Mouse (Mus musculus): Measurements from ENCODE around the gene Tspan31. TPM values are rescaled to one million over a fixed set of nuclear protein-coding genes. Genes with fewer than 3 reads are reported as not detected.

The Tspan31 gene
- polyA plus RNA-seq, 1 experiment from 2014 or later = 141 TPM

DNA sequence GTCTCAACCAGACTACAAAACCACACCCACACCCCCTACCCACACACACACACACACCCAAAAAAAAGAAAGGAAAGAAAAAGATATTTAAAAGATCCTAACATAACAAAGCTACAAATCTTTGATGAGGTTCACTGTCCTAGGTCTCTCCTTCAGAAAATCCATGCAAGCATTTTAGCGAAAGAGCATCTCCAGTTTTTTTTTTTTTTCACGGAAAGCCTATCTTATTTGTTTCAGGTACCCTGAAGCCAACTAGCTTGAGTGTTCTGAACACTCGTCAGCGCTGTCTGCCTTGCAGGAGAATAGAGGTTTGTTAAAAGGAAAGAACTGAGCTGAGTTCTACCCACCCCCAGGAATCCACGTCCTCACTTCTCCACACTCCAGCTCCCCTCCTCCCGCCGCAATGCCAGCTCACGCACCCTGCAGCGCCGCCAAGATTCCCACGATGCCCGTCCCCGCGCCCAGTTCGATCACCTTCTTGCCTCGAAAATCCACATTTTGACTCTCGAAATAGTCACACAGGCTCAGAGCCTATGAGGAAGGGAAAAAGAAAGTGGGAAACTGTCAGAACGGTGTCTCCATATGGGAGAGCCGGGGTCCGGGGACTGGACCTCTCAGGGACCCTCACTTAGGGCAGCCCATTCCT lies 29.4 kb downstream of the Tspan31 start:
- Histone ChIP-seq H3K9ac (replicated peaks; ENCODE audit: low read depth, low read length) (peak overlapping the region; percentile 60), H3K4me2 (replicated peaks; ENCODE audit: low read depth, low read length) (peak overlapping the region; percentile 99), H3K27ac (ENCODE audit: low read length) (no peak overlapping the region; the same call in 1 of the 2 replicates), H3K4me3 (ENCODE audit: low read depth, low read length) (peak overlapping the region; percentile 72), H3K27me3 (ENCODE audit: control insufficient read depth, insufficient read depth, low read length) (no peaks in the 10 kb centered on the region), H3K4me1 (ENCODE audit: control insufficient read depth, insufficient read depth, low read length) (peaks cover 5% of the 10 kb centered on the region), H3K36me3 (ENCODE audit: control insufficient read depth, insufficient read depth, low read length) (peaks cover 2% of the 10 kb centered on the region; the same call in 1 of the 2 replicates), H3K9me3 (ENCODE audit: control insufficient read depth, low read depth, low read length) (no peaks in the 10 kb centered on the region)
- WGBS = 1% methylated on average over 20 of the region's 20 CpGs
- no peak for ATAC-seq (ENCODE audit: insufficient number of reproducible peaks, insufficient read depth, low FRiP score, low read depth)

- Histone ChIP-seq H3K27me3 (ENCODE audit: control insufficient read depth, insufficient read depth, low read length) (no peaks in the 10 kb centered on the region), H3K4me3 (ENCODE audit: low read depth, low read length) (no peak overlapping the region), H3K9me3 (ENCODE audit: control insufficient read depth, low read depth, low read length) (no peaks in the 10 kb centered on the region), H3K9ac (replicated peaks; ENCODE audit: low read depth, low read length) (no peak overlapping the region), H3K36me3 (ENCODE audit: control insufficient read depth, insufficient read depth, low read length) (no peaks in the 10 kb centered on the region), H3K4me2 (replicated peaks; ENCODE audit: low read depth, low read length) (no peak overlapping the region), H3K27ac (ENCODE audit: low read length) (no peak overlapping the region), H3K4me1 (ENCODE audit: control insufficient read depth, insufficient read depth, low read length) (peaks cover under 1% of the 10 kb centered on the region; the same call in 1 of the 2 replicates)
- no peak for ATAC-seq (ENCODE audit: insufficient number of reproducible peaks, insufficient read depth, low FRiP score, low read depth)
- 76% methylated on average over 12 of the region's 12 CpGs for WGBS
Observed at GRCm38 (mm10) chr10:127037641-127038040, 32.4 kb downstream of the Tspan31 start.

DNA sequence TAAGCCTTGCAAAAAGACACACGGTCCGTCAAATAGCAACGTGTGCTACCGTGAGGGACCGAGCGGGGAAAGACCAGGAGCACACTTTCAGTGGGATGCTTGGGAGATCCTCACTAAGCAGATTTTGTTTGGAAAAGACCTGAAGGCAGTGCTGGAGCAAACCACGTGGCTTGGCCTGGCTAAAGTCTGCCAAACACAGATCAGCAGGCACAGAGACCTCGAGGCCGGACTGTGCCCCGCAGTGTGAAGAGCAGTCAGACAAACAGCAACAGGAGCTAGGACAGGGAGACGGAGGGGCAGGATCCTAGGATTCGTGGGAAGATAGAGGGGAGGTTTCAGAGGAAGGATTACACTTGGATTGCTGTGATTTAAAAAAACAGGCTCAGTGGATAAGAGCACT lies 33.8 kb downstream of the Tspan31 start:
- no peak overlapping the region for H3K27ac ChIP-seq (ENCODE audit: low read length)
- H3K4me1 ChIP-seq (ENCODE audit: control insufficient read depth, insufficient read depth, low read length) = no peaks in the 10 kb centered on the region
- no peak overlapping the region for H3K9ac ChIP-seq (replicated peaks; ENCODE audit: low read depth, low read length)
- H3K4me2 ChIP-seq (replicated peaks; ENCODE audit: low read depth, low read length) = no peak overlapping the region
- H3K27me3 ChIP-seq (ENCODE audit: control insufficient read depth, insufficient read depth, low read length) = no peaks in the 10 kb centered on the region
- H3K36me3 ChIP-seq (ENCODE audit: control insufficient read depth, insufficient read depth, low read length) = no peaks in the 10 kb centered on the region
- H3K9me3 ChIP-seq (ENCODE audit: control insufficient read depth, low read depth, low read length) = no peaks in the 10 kb centered on the region
- H3K4me3 ChIP-seq (ENCODE audit: low read depth, low read length) = no peak overlapping the region
- ATAC-seq (ENCODE audit: insufficient number of reproducible peaks, insufficient read depth, low FRiP score, low read depth) = no peak
- WGBS = 76% methylated on average over 12 of the region's 12 CpGs

- 73% methylated on average over 8 of the region's 8 CpGs for WGBS
- Histone ChIP-seq H3K4me3 (ENCODE audit: low read depth, low read length) (no peak overlapping the region), H3K4me1 (ENCODE audit: control insufficient read depth, insufficient read depth, low read length) (no peaks in the 10 kb centered on the region), H3K27me3 (ENCODE audit: control insufficient read depth, insufficient read depth, low read length) (no peaks in the 10 kb centered on the region), H3K4me2 (replicated peaks; ENCODE audit: low read depth, low read length) (no peak overlapping the region), H3K9ac (replicated peaks; ENCODE audit: low read depth, low read length) (no peak overlapping the region), H3K27ac (ENCODE audit: low read length) (no peak overlapping the region), H3K9me3 (ENCODE audit: control insufficient read depth, low read depth, low read length) (no peaks in the 10 kb centered on the region), H3K36me3 (ENCODE audit: control insufficient read depth, insufficient read depth, low read length) (peaks cover 4% of the 10 kb centered on the region)
- ATAC-seq (ENCODE audit: insufficient number of reproducible peaks, insufficient read depth, low FRiP score, low read depth) = no peak
Observed at GRCm38 (mm10) chr10:127033301-127033741, 36.7 kb downstream of the Tspan31 start.

- Histone ChIP-seq H3K27ac (ENCODE audit: low read length) (peak within 1 kb of the TSS; percentile 59; the same call in 1 of the 2 replicates), H3K4me1 (ENCODE audit: control insufficient read depth, insufficient read depth, low read length) (no peaks in the 10 kb centered on the region), H3K9me3 (ENCODE audit: control insufficient read depth, low read depth, low read length) (no peaks in the 10 kb centered on the region), H3K36me3 (ENCODE audit: control insufficient read depth, insufficient read depth, low read length) (peaks cover 22% of the 10 kb centered on the region), H3K4me2 (replicated peaks; ENCODE audit: low read depth, low read length) (peak within 1 kb of the TSS; percentile 85), H3K4me3 (ENCODE audit: low read depth, low read length) (peak within 1 kb of the TSS; percentile 84), H3K27me3 (ENCODE audit: control insufficient read depth, insufficient read depth, low read length) (no peaks in the 10 kb centered on the region), H3K9ac (replicated peaks; ENCODE audit: low read depth, low read length) (peak within 1 kb of the TSS; percentile 71)
- ATAC-seq (ENCODE audit: insufficient number of reproducible peaks, insufficient read depth, low FRiP score, low read depth) = peak; percentile 88
- WGBS = 5% methylated on average over 56 of the region's 56 CpGs
Observed at GRCm38 (mm10) chr10:127030336-127031296, 39.4 kb downstream of the Tspan31 start, which contains the start of gene Tsfm. Gene Tsfm (minus strand): TSS chr10:127030840.

GRCm38 (mm10) chr10:127018422-127018821 lies 51.6 kb downstream of the Tspan31 start:
- Histone ChIP-seq H3K36me3 (ENCODE audit: control insufficient read depth, insufficient read depth, low read length) (peaks cover 11% of the 10 kb centered on the region), H3K4me1 (ENCODE audit: control insufficient read depth, insufficient read depth, low read length) (no peaks in the 10 kb centered on the region), H3K27ac (ENCODE audit: low read length) (no peak overlapping the region), H3K27me3 (ENCODE audit: control insufficient read depth, insufficient read depth, low read length) (no peaks in the 10 kb centered on the region), H3K4me3 (ENCODE audit: low read depth, low read length) (no peak overlapping the region), H3K9me3 (ENCODE audit: control insufficient read depth, low read depth, low read length) (no peaks in the 10 kb centered on the region), H3K4me2 (replicated peaks; ENCODE audit: low read depth, low read length) (no peak overlapping the region), H3K9ac (replicated peaks; ENCODE audit: low read depth, low read length) (no peak overlapping the region)
- 71% methylated on average over 16 of the region's 16 CpGs for WGBS
- no peak for ATAC-seq (ENCODE audit: insufficient number of reproducible peaks, insufficient read depth, low FRiP score, low read depth)

Other genes with a start within 250 kb of the Tspan31 start
- 19.0 and 20.3 TPM in 2 replicates for gene Atp23, start 168.9 kb downstream of the Tspan31 start, polyA plus RNA-seq (2014; fragmentation: Nextera tagmentation; extraction: Ambion mirVana)
- gene Ctdsp2, start 91.5 kb downstream of the Tspan31 start, polyA plus RNA-seq (2014; fragmentation: Nextera tagmentation; extraction: Ambion mirVana) = 103 and 107 TPM in 2 replicates
- 0.29 and 0.58 TPM in 2 replicates for gene Avil, start 69.6 kb downstream of the Tspan31 start, polyA plus RNA-seq (2014; fragmentation: Nextera tagmentation; extraction: Ambion mirVana)
- gene Tsfm, start 39.4 kb downstream of the Tspan31 start, polyA plus RNA-seq (2014; fragmentation: Nextera tagmentation; extraction: Ambion mirVana) = 78.6 and 83.7 TPM in 2 replicates
- 65.5 and 70.6 TPM in 2 replicates for gene Mettl1, start 28.9 kb downstream of the Tspan31 start, polyA plus RNA-seq (2014; fragmentation: Nextera tagmentation; extraction: Ambion mirVana)
- gene Eef1akmt3, start 28.8 kb downstream of the Tspan31 start, polyA plus RNA-seq (2014; fragmentation: Nextera tagmentation; extraction: Ambion mirVana) = 0.80 and 1.1 TPM in 2 replicates
- gene Cyp27b1, start 22.0 kb downstream of the Tspan31 start, polyA plus RNA-seq (2014; fragmentation: Nextera tagmentation; extraction: Ambion mirVana) = 0.13 and 0.18 TPM in 2 replicates
- gene March9, start 10.1 kb downstream of the Tspan31 start, polyA plus RNA-seq (2014; fragmentation: Nextera tagmentation; extraction: Ambion mirVana) = 2.0 and 2.3 TPM in 2 replicates
- 1,788 and 1,817 TPM in 2 replicates for gene Cdk4, start 6.7 kb downstream of the Tspan31 start, polyA plus RNA-seq (2014; fragmentation: Nextera tagmentation; extraction: Ambion mirVana)
- 0.27 and 0.56 TPM in 2 replicates for gene Agap2, start 5.0 kb upstream of the Tspan31 start, polyA plus RNA-seq (2014; fragmentation: Nextera tagmentation; extraction: Ambion mirVana)
- gene Os9, start 50.9 kb upstream of the Tspan31 start, polyA plus RNA-seq (2014; fragmentation: Nextera tagmentation; extraction: Ambion mirVana) = 47.8 and 52.7 TPM in 2 replicates
- 27.7 and 29.4 TPM in 2 replicates for gene B4galnt1, start 95.0 kb upstream of the Tspan31 start, polyA plus RNA-seq (2014; fragmentation: Nextera tagmentation; extraction: Ambion mirVana)
- 0.34 and 0.82 TPM in 2 replicates for gene Slc26a10, start 110.4 kb upstream of the Tspan31 start, polyA plus RNA-seq (2014; fragmentation: Nextera tagmentation; extraction: Ambion mirVana)
- 64.0 and 71.1 TPM in 2 replicates for gene Arhgef25, start 119.8 kb upstream of the Tspan31 start, polyA plus RNA-seq (2014; fragmentation: Nextera tagmentation; extraction: Ambion mirVana)
- gene Dtx3, start 125.5 kb upstream of the Tspan31 start, polyA plus RNA-seq (2014; fragmentation: Nextera tagmentation; extraction: Ambion mirVana) = 123 and 125 TPM in 2 replicates
- gene Pip4k2c, start 141.3 kb upstream of the Tspan31 start, polyA plus RNA-seq (2014; fragmentation: Nextera tagmentation; extraction: Ambion mirVana) = 22.7 and 22.9 TPM in 2 replicates
- gene Kif5a, start 193.1 kb upstream of the Tspan31 start, polyA plus RNA-seq (2014; fragmentation: Nextera tagmentation; extraction: Ambion mirVana) = 7.7 and 7.8 TPM in 2 replicates
- gene Dctn2, start 196.1 kb upstream of the Tspan31 start, polyA plus RNA-seq (2014; fragmentation: Nextera tagmentation; extraction: Ambion mirVana) = 161 and 177 TPM in 2 replicates
- gene Mbd6, start 218.8 kb upstream of the Tspan31 start, polyA plus RNA-seq (2014; fragmentation: Nextera tagmentation; extraction: Ambion mirVana) = 22.2 and 23.2 TPM in 2 replicates
- 96.9 and 107 TPM in 2 replicates for gene Mars, start 241.5 kb upstream of the Tspan31 start, polyA plus RNA-seq (2014; fragmentation: Nextera tagmentation; extraction: Ambion mirVana)